Mouse (Mus musculus) intestine, embryonic 14.5 days (tissue): ENCODE results near the gene Dazap2. TPM values are rescaled to one million over a fixed set of nuclear protein-coding genes. Genes with fewer than 3 reads are reported as not detected.

Experiments
- ATAC-seq: fragments of 200-750 bp; cut with Nextera tagmentation; replicated peaks from 2 replicates; pipeline ENCODE4 v1.8.0; 2017; ENCODE audit warnings: low read depth, moderate number of reproducible peaks, moderate TSS enrichment, moderate library complexity; ENCODE audit not compliant: low FRiP score, low TSS enrichment
- DNase-seq: peaks from one replicate; pipeline ENCODE4 v3.0.0-alpha.2; 2018; ENCODE audit warnings: low spot score
- H3K27ac ChIP-seq: fragments of 300-500 bp; sonication (generic); 2 replicates; pipeline ENCODE4 v1.5.1; 2014; ENCODE audit warnings: low read depth, mild to moderate bottlenecking, control low read depth
- H3K27me3 ChIP-seq: fragments of 300-500 bp; sonication (generic); replicated peaks from 2 replicates; pipeline ENCODE4 v1.6.1; 2014; ENCODE audit warnings: low read length, control low read depth; ENCODE audit not compliant: control insufficient read depth, insufficient read depth
- H3K36me3 ChIP-seq: fragments of 300-500 bp; sonication (generic); 2 replicates; pipeline ENCODE4 v1.6.1; 2014; ENCODE audit warnings: low read length, control low read depth; ENCODE audit not compliant: control insufficient read depth, insufficient read depth
- H3K4me1 ChIP-seq: fragments of 300-500 bp; sonication (generic); replicated peaks from 2 replicates; pipeline ENCODE4 v1.6.1; 2014; ENCODE audit warnings: low read length, control low read depth, mixed read lengths; ENCODE audit not compliant: control insufficient read depth, insufficient read depth
- H3K4me2 ChIP-seq: fragments of 300-500 bp; sonication (generic); 2 replicates; pipeline ENCODE4 v1.6.1; 2014; ENCODE audit warnings: low read length
- H3K4me3 ChIP-seq: fragments of 300-500 bp; sonication (generic); 2 replicates; pipeline ENCODE4 v1.5.1; 2014; ENCODE audit warnings: low read depth, low read length, control low read depth, mixed read lengths
- H3K9ac ChIP-seq: fragments of 300-500 bp; sonication (generic); 2 replicates; pipeline ENCODE4 v1.6.1; 2014; ENCODE audit warnings: mild to moderate bottlenecking, low read length
- H3K9me3 ChIP-seq: fragments of 300-500 bp; sonication (generic); 2 replicates; pipeline ENCODE4 v1.6.1; 2016; ENCODE audit warnings: low read length, control low read depth; ENCODE audit not compliant: control insufficient read depth
- WGBS: fragments of 180-500 bp; shearing (Covaris S2); extraction: QIAGEN DNeasy Blood & Tissue Kit; methylation state at CpG from one replicate; pipeline ENCODE4 v1.1.7; 2014; 5-methylcytosine and 5-hydroxymethylcytosine counted together
- polyA plus RNA-seq: library from polyadenylated mRNA; unstranded; fragments of >200 nt; fragmentation: Nextera tagmentation; extraction: Ambion mirVana; gene quantifications from 2 replicates; pipeline ENCODE4 v1.2.1, GENCODE M21; 2014

Gene Dazap2
- polyA plus RNA-seq, 1 experiment from 2014 or later: 269 TPM

- Histone ChIP-seq H3K4me3 (no peak overlapping the region), H3K36me3 (no peaks in the 10 kb centered on the region), H3K9me3 (no peaks in the 10 kb centered on the region), H3K4me1 (peaks cover 12% of the 10 kb centered on the region), H3K27ac (peak overlapping the region; percentile 43), H3K27me3 (no peaks in the 10 kb centered on the region), H3K9ac (0 out of 2 replicates have a peak overlapping the region, but pooled peaks have one; percentile 3), H3K4me2 (peak overlapping the region; percentile 18)
- ATAC-seq (no peak), DNase-seq (peak; percentile 64)
- WGBS: 11% methylated on average over 11 of the region's 11 CpGs
Measured at GRCm38 (mm10) chr15:100627774-100628370, 12.7 kb downstream of the Dazap2 start.

GRCm38 (mm10) chr15:100628797-100629196 lies 13.6 kb downstream of the Dazap2 start:
- no peaks in the 10 kb centered on the region for H3K27me3 ChIP-seq

GRCm38 (mm10) chr15:100630126-100630525 lies 15.0 kb downstream of the Dazap2 start:
- DNase-seq: no peak
- no peak for ATAC-seq
- no peaks in the 10 kb centered on the region for H3K36me3 ChIP-seq
- 80% methylated on average over 3 of the region's 3 CpGs for WGBS
- H3K9me3 ChIP-seq: no peaks in the 10 kb centered on the region
- H3K9ac ChIP-seq: no peak overlapping the region
- H3K4me1 ChIP-seq: peaks cover 12% of the 10 kb centered on the region
- H3K4me2 ChIP-seq: no peak overlapping the region
- H3K27ac ChIP-seq: no peak overlapping the region
- peaks cover 10% of the 10 kb centered on the region for H3K27me3 ChIP-seq
- no peak overlapping the region for H3K4me3 ChIP-seq

More at GRCm38 (mm10) chr15:100628797-100629196, 13.6 kb downstream of the Dazap2 start:
- Histone ChIP-seq H3K4me3 (no peak overlapping the region), H3K4me2 (no peak overlapping the region), H3K4me1 (peaks cover 12% of the 10 kb centered on the region), H3K27ac (no peak overlapping the region), H3K9me3 (no peaks in the 10 kb centered on the region), H3K9ac (no peak overlapping the region), H3K36me3 (no peaks in the 10 kb centered on the region)
- 29% methylated on average over 7 of the region's 7 CpGs for whole genome bisulfite sequencing
- no peak for DNase-seq
- ATAC-seq: no peak

- H3K4me3 ChIP-seq: no peak overlapping the region
- H3K4me1 ChIP-seq: peaks cover 16% of the 10 kb centered on the region
- ATAC-seq (no peak), DNase-seq (no peak)
- H3K9me3 ChIP-seq: no peaks in the 10 kb centered on the region
- no peaks in the 10 kb centered on the region for H3K36me3 ChIP-seq
- H3K9ac ChIP-seq: no peak overlapping the region
- H3K27ac ChIP-seq: no peak overlapping the region
- no peak overlapping the region for H3K4me2 ChIP-seq
- 80% methylated on average over 12 of the region's 12 CpGs for WGBS
- H3K27me3 ChIP-seq: peaks cover 25% of the 10 kb centered on the region
Measured at GRCm38 (mm10) chr15:100631454-100632170, 16.5 kb downstream of the Dazap2 start.

GRCm38 (mm10) chr15:100632323-100632722 lies 17.2 kb downstream of the Dazap2 start:
- H3K27ac ChIP-seq: no peak overlapping the region
- WGBS: 66% methylated on average over 5 of the region's 5 CpGs
- ATAC-seq (no peak), DNase-seq (no peak)
- peaks cover 21% of the 10 kb centered on the region for H3K4me1 ChIP-seq
- no peak overlapping the region for H3K4me2 ChIP-seq
- no peak overlapping the region for H3K4me3 ChIP-seq
- no peaks in the 10 kb centered on the region for H3K9me3 ChIP-seq
- no peak overlapping the region for H3K9ac ChIP-seq
- H3K27me3 ChIP-seq: peaks cover 32% of the 10 kb centered on the region
- H3K36me3 ChIP-seq: no peaks in the 10 kb centered on the region

GRCm38 (mm10) chr15:100633341-100633740 lies 18.2 kb downstream of the Dazap2 start:
- Histone ChIP-seq H3K27ac (no peak overlapping the region), H3K4me1 (peaks cover 16% of the 10 kb centered on the region)
- ATAC-seq: no peak

GRCm38 (mm10) chr15:100635239-100635638 lies 20.1 kb downstream of the Dazap2 start:
- H3K9ac ChIP-seq: no peak overlapping the region

More at GRCm38 (mm10) chr15:100633341-100633740, 18.2 kb downstream of the Dazap2 start:
- no peak overlapping the region for H3K4me2 ChIP-seq
- H3K4me3 ChIP-seq: no peak overlapping the region
- WGBS: 84% methylated on average over 10 of the region's 10 CpGs
- no peak overlapping the region for H3K9ac ChIP-seq
- H3K27me3 ChIP-seq: peaks cover 42% of the 10 kb centered on the region
- H3K36me3 ChIP-seq: no peaks in the 10 kb centered on the region
- H3K9me3 ChIP-seq: no peaks in the 10 kb centered on the region
- no peak for DNase-seq

GRCm38 (mm10) chr15:100635851-100636645 lies 20.9 kb downstream of the Dazap2 start:
- 5% methylated on average over 38 of the region's 38 CpGs for WGBS
- Histone ChIP-seq H3K4me2 (peak overlapping the region; percentile 65), H3K9ac (peak overlapping the region; percentile 34), H3K9me3 (no peaks in the 10 kb centered on the region), H3K27me3 (peaks cover 42% of the 10 kb centered on the region), H3K27ac (peak overlapping the region; percentile 25; the same call in 1 of the 2 replicates), H3K4me3 (peak overlapping the region; percentile 42), H3K4me1 (peaks cover 14% of the 10 kb centered on the region), H3K36me3 (no peaks in the 10 kb centered on the region)
- ATAC-seq (0 out of 2 replicates have a peak, but pooled peaks have one; percentile 14), DNase-seq (peak; percentile 73)

More at GRCm38 (mm10) chr15:100635239-100635638, 20.1 kb downstream of the Dazap2 start:
- Histone ChIP-seq H3K9me3 (no peaks in the 10 kb centered on the region), H3K4me3 (peak overlapping the region; percentile 6; the same call in 1 of the 2 replicates), H3K36me3 (no peaks in the 10 kb centered on the region), H3K4me2 (peak overlapping the region; percentile 65), H3K27ac (no peak overlapping the region), H3K27me3 (peaks cover 42% of the 10 kb centered on the region), H3K4me1 (peaks cover 14% of the 10 kb centered on the region)
- DNase-seq (no peak), ATAC-seq (no peak)
- WGBS: 13% methylated on average over 9 of the region's 9 CpGs
